Mouse (Mus musculus) lung, embryonic 16.5 days (tissue): ENCODE measurements around the gene 1700020L24Rik. TPM values are rescaled to one million over a fixed set of nuclear protein-coding genes. Genes with fewer than 3 reads are reported as not detected.
A peak's percentile ranks its signal among the peaks of the same experiment; 100 is the strongest.

Experiments
- ATAC-seq: fragments of 200-750 bp; cut with Nextera tagmentation; 2 replicates; pipeline ENCODE4 v1.8.0; 2017; ENCODE audit warnings: low read depth, mild to moderate bottlenecking, moderate library complexity
- H3K27ac ChIP-seq: fragments of 300-500 bp; sonication (generic); 2 replicates; pipeline ENCODE4 v1.5.1; 2014; ENCODE audit warnings: mild to moderate bottlenecking, control low read depth, low read length
- H3K27me3 ChIP-seq: fragments of 300-500 bp; sonication (generic); 2 replicates; pipeline ENCODE4 v1.6.1; 2014; ENCODE audit warnings: low read depth, low read length, mixed read lengths; ENCODE audit not compliant: control insufficient read depth, insufficient read depth
- H3K36me3 ChIP-seq: fragments of 300-500 bp; sonication (generic); 2 replicates; pipeline ENCODE4 v1.6.1; 2014; ENCODE audit warnings: low read length; ENCODE audit not compliant: control insufficient read depth, insufficient read depth
- H3K4me1 ChIP-seq: fragments of 300-500 bp; sonication (generic); replicated peaks from 2 replicates; pipeline ENCODE4 v1.6.1; 2014; ENCODE audit warnings: low read length, mixed read lengths; ENCODE audit not compliant: control insufficient read depth, insufficient read depth
- H3K4me2 ChIP-seq: fragments of 300-500 bp; sonication (generic); 2 replicates; pipeline ENCODE4 v1.6.1; 2014; ENCODE audit warnings: low read depth, low read length, control low read depth
- H3K4me3 ChIP-seq: fragments of 300-500 bp; sonication (generic); 2 replicates; pipeline ENCODE4 v1.5.1; 2014; ENCODE audit warnings: mild to moderate bottlenecking, low read length, control low read depth
- H3K9ac ChIP-seq: fragments of 300-500 bp; sonication (generic); 2 replicates; pipeline ENCODE4 v1.6.1; 2014; ENCODE audit warnings: low read length, control low read depth
- H3K9me3 ChIP-seq: fragments of 300-500 bp; sonication (generic); 2 replicates; pipeline ENCODE4 v1.6.1; 2016; ENCODE audit warnings: low read length; ENCODE audit not compliant: control insufficient read depth
- WGBS: fragments of 180-500 bp; shearing (Covaris S2); extraction: QIAGEN DNeasy Blood & Tissue Kit; methylation state at CpG from one replicate; pipeline ENCODE4 v1.1.7; 2014; 5-methylcytosine and 5-hydroxymethylcytosine counted together
- polyA plus RNA-seq: library from polyadenylated mRNA; unstranded; fragments of >200 nt; fragmentation: Nextera tagmentation; extraction: Ambion mirVana; gene quantifications from 2 replicates; pipeline ENCODE4 v1.2.1, GENCODE M21; 2015

The 1700020L24Rik gene
- polyA plus RNA-seq, 1 experiment from 2014 or later, result not detected

GRCm38 (mm10) chr11:83461462-83462027 is 24.1 kb downstream of the 1700020L24Rik start:
- peaks cover 7% of the 10 kb centered on the region; the same call in 1 of the 2 replicates for H3K4me1 ChIP-seq
- H3K36me3 ChIP-seq, result no peaks in the 10 kb centered on the region
- no peak overlapping the region for H3K27ac ChIP-seq
- H3K4me3 ChIP-seq, result no peak overlapping the region
- H3K27me3 ChIP-seq, result peaks cover 8% of the 10 kb centered on the region; the same call in 1 of the 2 replicates
- no peak overlapping the region for H3K4me2 ChIP-seq
- WGBS, result 76% methylated on average over 10 of the region's 10 CpGs
- no peaks in the 10 kb centered on the region for H3K9me3 ChIP-seq
- ATAC-seq, result no peak
- no peak overlapping the region for H3K9ac ChIP-seq

DNA sequence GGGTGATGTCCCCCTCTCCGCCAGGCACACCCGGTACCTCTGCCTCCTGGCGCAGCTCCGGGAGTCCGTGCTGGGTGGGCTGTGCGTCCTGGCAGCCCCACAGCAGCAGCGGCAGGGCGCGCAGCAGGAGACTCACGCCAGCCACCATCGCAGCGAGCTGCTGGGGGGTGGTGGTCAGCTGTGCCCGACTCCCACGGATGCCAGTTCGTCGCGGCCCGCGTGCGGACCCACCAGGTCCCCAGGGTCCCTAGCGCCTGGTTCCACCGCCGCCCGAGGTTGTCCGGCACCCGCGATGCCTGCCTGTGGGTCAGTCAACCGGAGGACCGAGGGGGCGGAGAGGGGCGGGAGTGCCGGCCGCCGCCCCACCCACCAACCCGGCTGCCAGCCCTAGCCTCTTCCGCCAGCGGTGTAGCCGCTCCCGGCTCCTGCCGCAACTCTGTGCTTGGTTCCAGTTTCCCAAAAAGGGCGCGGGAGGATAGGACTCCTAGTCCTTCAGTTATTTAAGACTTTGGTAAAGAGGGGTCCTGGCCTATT is 25.3 kb downstream of the 1700020L24Rik start, which contains the start of gene Mmp28:
TSS of gene Mmp28 (minus strand) at position 361 of the 534 bp plus-strand sequence.
- peak; percentile 72 for ATAC-seq
- H3K4me1 ChIP-seq, result peaks cover 15% of the 10 kb centered on the region; the same call in 1 of the 2 replicates
- peak within 1 kb of the TSS; percentile 65 for H3K4me3 ChIP-seq
- no peaks in the 10 kb centered on the region for H3K9me3 ChIP-seq
- peak within 1 kb of the TSS; percentile 84 for H3K4me2 ChIP-seq
- no peaks in the 10 kb centered on the region for H3K36me3 ChIP-seq
- H3K9ac ChIP-seq, result peak within 1 kb of the TSS; percentile 63
- WGBS, result under 1% methylated on average over 40 of the region's 42 CpGs
- H3K27me3 ChIP-seq, result peaks cover 8% of the 10 kb centered on the region; the same call in 1 of the 2 replicates
- no peak within 1 kb of the TSS for H3K27ac ChIP-seq

GRCm38 (mm10) chr11:83465976-83466375 is 28.5 kb downstream of the 1700020L24Rik start:
- H3K36me3 ChIP-seq, result no peaks in the 10 kb centered on the region
- H3K4me1 ChIP-seq, result peaks cover 15% of the 10 kb centered on the region; the same call in 1 of the 2 replicates
- H3K9me3 ChIP-seq, result no peaks in the 10 kb centered on the region
- H3K4me2 ChIP-seq, result no peak overlapping the region
- no peak overlapping the region for H3K4me3 ChIP-seq
- no peak for ATAC-seq
- peak overlapping the region; percentile 66; the same call in 1 of the 2 replicates for H3K27ac ChIP-seq
- whole genome bisulfite sequencing, result 13% methylated on average over 2 of the region's 2 CpGs
- H3K27me3 ChIP-seq, result peaks cover 8% of the 10 kb centered on the region; the same call in 1 of the 2 replicates
- no peak overlapping the region for H3K9ac ChIP-seq

- Histone ChIP-seq H3K36me3 (no peaks in the 10 kb centered on the region), H3K4me3 (no peak overlapping the region), H3K27me3 (peaks cover 8% of the 10 kb centered on the region; the same call in 1 of the 2 replicates), H3K9me3 (no peaks in the 10 kb centered on the region), H3K9ac (no peak overlapping the region), H3K27ac (peak overlapping the region; percentile 66), H3K4me1 (peaks cover 17% of the 10 kb centered on the region; the same call in 1 of the 2 replicates), H3K4me2 (no peak overlapping the region)
- 18% methylated on average over 11 of the region's 11 CpGs for WGBS
- ATAC-seq, result peak; percentile 82
Measured at GRCm38 (mm10) chr11:83467120-83467652, 29.7 kb downstream of the 1700020L24Rik start.

GRCm38 (mm10) chr11:83468765-83469164 is 31.3 kb downstream of the 1700020L24Rik start:
- no peak overlapping the region for H3K27ac ChIP-seq
- peaks cover 3% of the 10 kb centered on the region; the same call in 1 of the 2 replicates for H3K27me3 ChIP-seq
- no peak for ATAC-seq
- 87% methylated on average over 3 of the region's 3 CpGs for WGBS
- no peaks in the 10 kb centered on the region for H3K36me3 ChIP-seq
- H3K4me3 ChIP-seq, result no peak overlapping the region
- H3K4me2 ChIP-seq, result no peak overlapping the region
- peaks cover 16% of the 10 kb centered on the region for H3K4me1 ChIP-seq
- H3K9ac ChIP-seq, result no peak overlapping the region
- H3K9me3 ChIP-seq, result no peaks in the 10 kb centered on the region

DNA sequence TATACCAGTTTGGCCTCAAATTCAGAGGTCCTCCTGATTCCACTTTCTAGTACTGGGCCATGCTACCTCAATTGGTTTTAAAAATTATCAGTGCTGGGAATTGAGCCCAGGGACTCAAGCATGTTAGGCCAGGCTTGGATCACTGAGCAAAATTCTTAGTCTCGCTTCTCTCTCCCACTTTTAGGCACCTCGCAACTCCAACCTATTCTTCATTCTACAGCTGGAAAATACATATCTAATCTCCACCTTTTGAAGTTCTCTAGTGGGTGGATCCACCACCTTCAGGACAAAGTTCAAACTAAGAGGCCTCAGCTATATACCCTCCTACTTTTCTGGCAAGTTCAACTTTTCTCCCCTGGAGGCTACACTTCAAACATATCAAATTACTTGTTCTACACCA is 34.3 kb downstream of the 1700020L24Rik start:
- Histone ChIP-seq H3K27ac (no peak overlapping the region), H3K4me3 (peak overlapping the region; percentile 92; the same call in 1 of the 2 replicates), H3K36me3 (no peaks in the 10 kb centered on the region), H3K4me2 (peak overlapping the region; percentile 73), H3K4me1 (peaks cover 17% of the 10 kb centered on the region), H3K9ac (peak overlapping the region; percentile 74; the same call in 1 of the 2 replicates), H3K9me3 (no peaks in the 10 kb centered on the region), H3K27me3 (no peaks in the 10 kb centered on the region)
- WGBS, result 57% methylated on average over 2 of the region's 2 CpGs
- no peak for ATAC-seq

DNA sequence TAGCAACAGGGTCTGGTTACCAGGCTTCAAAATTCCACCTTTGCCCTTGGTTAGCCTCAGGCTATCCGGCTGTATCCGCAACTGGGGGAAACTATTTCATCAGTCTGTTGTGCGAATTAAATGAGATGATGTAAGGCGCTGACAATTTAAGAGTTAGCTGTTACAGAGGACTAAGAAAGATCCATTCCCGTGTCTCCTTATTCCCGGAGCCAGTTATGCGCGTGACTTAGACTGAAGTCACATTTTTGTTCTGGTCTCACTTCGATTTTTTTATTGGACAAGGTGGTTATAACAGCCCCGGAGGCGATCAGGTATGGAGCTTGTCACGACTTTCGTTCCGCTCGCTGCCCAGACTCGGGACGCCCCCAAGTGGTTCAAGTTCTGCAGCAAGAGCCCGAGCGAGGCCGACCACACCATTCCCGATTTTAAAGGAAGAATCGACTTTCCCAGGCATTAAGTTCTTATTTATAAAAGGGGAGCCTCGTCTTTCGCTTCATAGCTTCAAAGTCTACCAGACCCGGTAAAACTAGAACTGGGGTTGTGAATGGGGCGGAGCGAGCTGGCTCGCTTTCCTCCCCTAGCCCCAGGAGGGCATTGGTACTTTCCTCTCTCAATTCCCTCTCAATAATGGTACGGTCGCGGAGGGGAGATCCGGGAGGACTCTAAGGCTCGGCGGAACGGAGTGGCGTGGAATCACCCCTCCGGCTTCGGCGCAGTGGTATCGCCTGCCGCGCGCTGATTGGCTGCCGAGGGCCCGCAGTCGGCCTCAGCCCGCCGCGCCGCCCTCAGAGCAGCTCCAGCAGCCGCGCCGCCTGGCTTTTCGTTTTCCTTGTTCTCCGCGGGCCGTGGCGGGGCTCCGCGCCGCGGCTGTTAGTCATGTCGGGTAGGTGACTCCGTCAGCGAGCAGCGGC is 35.1 kb downstream of the 1700020L24Rik start, which contains the start of gene Taf15:
TSS of gene Taf15 (plus strand) at position 763 of the 911 bp plus-strand sequence.
- peak within 1 kb of the TSS; percentile 96 for H3K27ac ChIP-seq
- peak within 1 kb of the TSS; percentile 92 for H3K4me2 ChIP-seq
- no peaks in the 10 kb centered on the region for H3K9me3 ChIP-seq
- under 1% methylated on average over 64 of the region's 66 CpGs for WGBS
- no peaks in the 10 kb centered on the region; the same call in 1 of the 2 replicates for H3K36me3 ChIP-seq
- no peaks in the 10 kb centered on the region for H3K27me3 ChIP-seq
- H3K4me3 ChIP-seq, result peak within 1 kb of the TSS; percentile 92
- H3K4me1 ChIP-seq, result peaks cover 11% of the 10 kb centered on the region
- H3K9ac ChIP-seq, result peak within 1 kb of the TSS; percentile 96
- ATAC-seq, result peak; percentile 99

- Histone ChIP-seq H3K4me2 (peak overlapping the region; percentile 92), H3K27me3 (no peaks in the 10 kb centered on the region), H3K27ac (peak overlapping the region; percentile 96), H3K4me3 (peak overlapping the region; percentile 92), H3K36me3 (no peaks in the 10 kb centered on the region; the same call in 1 of the 2 replicates), H3K9me3 (no peaks in the 10 kb centered on the region), H3K4me1 (peaks cover 11% of the 10 kb centered on the region), H3K9ac (peak overlapping the region; percentile 96)
- ATAC-seq, result peak; percentile 85
- WGBS, result 2% methylated on average over 28 of the region's 52 CpGs
Measured at GRCm38 (mm10) chr11:83473235-83474016, 35.9 kb downstream of the 1700020L24Rik start.
